Mouse (Mus musculus) left cerebral cortex, postnatal 25 days (tissue): Measurements from ENCODE around the gene Pgs1. TPM values are rescaled to one million over a fixed set of nuclear protein-coding genes. Genes with fewer than 3 reads are reported as not detected.

Experiments used
- DNase-seq, 2 experiments: peaks; one replicate each; pipeline ENCODE4 v3.0.0; 2022; ENCODE audit warnings: low spot score in 2 of 2, mixed read lengths in 1 of 2
- intact Hi-C: fragments of 180-260 bp; cut with DNase I; formaldehyde crosslinking; loops from one replicate; pipeline ENCODE4 v1.15.1; 2025
- total RNA-seq, 2 experiments: library from RNA; stranded (reverse); gene quantifications; 2 replicates each; pipeline ENCODE4 v1.2.3; 2021

Pgs1 gene
- total RNA-seq, 2 experiments from 2014 or later, result 85.6 to 88.1 TPM

DNA sequence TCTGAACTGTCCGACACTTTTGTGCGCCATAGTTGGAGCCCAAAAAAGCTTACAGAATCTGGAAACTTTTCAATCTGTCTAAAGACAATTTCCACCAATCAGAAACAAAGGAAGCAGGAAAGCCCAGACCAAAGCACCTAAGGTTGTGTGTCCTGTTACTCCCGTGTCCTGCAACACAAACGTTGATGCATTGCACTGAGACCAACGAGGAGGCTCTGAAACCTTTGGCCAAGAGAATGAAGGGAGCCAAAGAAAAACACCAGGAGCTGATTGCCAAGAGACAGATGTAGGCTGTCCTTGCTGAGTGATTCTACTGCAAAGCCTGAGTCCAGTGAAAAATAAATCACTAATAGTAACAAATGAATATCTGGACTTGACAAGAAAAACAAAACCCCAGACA lies 12.5 kb upstream of the Pgs1 start:
- DNase-seq, result no peak
- intact Hi-C loops, result no loop called here

DNA sequence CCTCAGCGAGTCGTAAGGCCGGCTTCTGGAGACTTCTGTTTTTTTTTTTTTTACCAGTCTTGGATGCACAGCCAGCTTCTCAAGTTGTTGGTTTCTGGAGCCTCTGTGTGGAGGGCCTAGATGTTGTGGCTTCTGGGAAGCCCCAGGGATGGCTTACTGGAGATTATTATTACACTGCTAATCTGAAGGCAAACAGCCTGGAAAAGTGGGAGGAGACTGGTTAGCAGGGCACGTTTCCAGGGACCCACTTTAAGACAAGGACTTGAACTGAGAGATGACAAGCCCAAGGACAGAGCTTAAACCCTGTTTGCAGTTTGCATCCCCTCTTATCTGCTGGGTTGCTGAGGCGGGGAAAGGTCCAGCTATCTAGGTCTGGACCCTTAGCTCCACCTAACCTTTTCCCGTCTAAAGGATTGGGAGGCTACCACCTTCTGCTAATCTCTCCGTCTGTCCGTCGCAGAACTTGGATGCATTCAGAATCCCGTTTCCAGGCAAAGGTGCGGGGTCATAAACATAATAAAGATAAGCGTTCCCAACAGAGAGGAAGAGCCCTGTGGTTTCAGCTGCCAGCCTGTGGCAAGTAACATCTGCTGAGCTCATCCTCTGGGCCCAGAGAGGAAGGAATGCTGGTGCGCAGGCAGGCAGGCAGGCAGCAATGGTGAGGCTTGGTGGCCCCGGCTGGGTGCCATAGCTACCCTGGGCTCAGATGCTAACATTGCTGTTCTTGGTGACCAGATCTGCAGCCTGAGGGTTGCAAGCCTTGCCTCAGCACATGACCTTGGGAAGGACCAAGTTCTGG lies 11.6 kb upstream of the Pgs1 start:
- no peak for DNase-seq
- intact Hi-C loops, result no loop called here

DNA sequence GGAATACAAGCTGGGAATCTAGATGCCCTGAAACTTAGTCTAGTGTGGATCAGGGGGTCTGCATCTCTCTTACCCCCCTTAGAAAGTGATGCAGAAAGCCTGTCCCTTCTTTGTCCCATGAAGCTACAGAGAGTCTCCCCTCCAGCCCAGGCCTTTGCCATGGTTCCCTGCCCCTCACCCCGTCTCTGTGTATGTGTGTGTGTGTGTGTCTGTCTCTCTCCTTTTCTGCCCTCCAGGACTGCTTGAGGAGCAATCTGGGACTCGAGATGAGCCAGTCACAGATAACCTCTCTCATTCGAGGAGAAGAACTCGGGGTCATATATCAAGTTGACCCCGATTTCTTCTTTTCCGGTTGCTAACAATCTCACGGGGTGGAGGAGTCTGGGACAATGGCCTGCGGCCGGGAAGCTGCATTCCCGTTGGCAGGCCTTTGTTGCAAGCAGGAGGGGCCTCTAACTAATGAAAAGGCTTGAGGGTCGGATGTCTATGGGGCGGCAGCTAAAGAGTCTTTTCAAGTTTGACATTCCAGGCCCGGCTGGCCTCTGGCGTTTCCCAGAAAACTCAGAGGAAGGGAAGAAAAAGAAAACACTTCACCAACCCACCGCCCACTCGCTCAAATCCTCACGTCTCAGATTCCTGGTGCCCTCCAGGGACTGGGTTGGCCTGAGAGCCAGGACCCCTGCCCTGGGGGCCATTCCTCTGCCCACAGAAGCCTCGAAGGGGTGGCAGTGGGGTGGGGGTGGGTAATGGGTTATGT lies 10.7 kb upstream of the Pgs1 start:
- intact Hi-C loops, result no loop called here
- no peak for DNase-seq

DNA sequence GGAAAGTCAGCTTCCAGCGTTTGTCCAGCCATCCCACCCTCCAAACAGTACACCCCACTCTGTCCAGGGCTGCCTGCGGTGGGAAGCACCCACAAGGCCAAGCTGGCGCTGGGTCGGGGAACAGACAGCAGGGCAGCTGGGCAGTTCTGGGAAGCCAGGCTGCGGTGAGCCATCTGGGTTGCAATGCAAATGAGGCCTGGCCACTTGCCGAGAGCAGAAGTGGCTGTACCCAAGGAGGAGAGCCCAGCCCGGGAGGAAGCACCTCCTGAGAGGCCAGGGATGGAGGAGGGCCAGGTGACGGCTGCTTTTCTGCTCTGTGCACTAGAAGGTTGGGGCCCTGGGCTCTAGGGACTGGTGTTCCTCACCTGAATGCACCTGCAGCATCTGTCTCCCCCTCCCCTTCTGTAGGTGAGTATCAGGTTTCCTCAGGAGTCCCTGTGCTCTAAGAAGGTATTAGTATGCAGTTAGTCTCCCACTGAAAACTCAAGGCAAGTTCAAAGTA lies 10.0 kb upstream of the Pgs1 start:
- intact Hi-C loops, result no loop called here

DNA sequence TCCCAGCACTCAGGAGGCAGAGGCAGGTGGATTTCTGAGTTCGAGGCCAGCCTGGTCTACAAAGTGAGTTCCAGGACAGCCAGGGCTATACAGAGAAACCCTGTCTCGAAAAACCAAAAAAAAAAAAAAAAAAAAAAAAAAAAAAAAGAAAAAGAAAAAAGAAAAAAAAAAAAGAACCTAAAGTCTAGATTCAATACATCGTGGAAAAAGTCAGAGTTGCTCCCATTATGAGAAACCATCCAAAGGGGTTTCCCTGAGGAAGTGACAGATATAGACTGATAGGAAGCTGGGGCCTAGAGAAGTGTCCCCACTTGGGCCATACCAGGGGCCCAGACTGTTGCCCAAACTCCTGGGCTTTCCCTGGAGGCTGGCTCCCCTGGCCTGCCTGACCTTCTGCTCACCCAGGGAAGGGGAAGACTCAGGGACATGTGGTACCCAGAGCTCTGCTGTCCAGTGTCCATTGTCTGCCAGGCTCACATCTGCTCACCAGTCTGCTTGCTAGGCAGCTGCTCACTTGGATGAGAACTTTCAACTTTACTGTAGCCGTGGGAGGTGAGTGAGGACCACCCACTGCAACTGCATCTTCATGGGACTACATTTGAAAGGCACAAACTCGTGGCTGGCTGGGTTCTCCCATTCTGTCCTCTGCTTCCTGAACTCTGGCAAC lies 8.3 kb upstream of the Pgs1 start:
- DNase-seq, result no peak
- intact Hi-C loops, result no loop called here

More for the DNA sequence above, 10.0 kb upstream of the Pgs1 start:
- peak in 1 of 2 experiments; percentile 48 for DNase-seq

DNA sequence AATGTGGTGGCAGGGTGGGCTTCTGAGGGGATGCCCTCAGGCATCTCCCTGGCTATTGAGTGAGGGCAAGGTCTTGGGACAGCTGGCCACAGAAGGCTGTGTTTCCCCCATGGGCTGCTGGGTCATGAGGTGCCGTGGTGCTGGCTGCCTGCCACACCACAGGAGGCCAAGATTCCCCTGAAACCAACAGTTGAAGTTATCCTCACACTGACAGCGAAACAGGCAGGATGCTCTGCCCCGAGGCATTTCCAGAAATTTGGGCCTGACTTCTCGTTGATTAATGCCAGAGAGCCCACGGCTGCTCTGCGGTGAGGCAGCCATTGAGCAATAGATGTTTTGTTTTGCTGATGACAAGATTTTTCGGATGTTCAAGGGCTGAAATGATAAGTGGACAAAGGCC lies 6.7 kb upstream of the Pgs1 start:
- intact Hi-C loops, result no loop called here
- no peak for DNase-seq

DNA sequence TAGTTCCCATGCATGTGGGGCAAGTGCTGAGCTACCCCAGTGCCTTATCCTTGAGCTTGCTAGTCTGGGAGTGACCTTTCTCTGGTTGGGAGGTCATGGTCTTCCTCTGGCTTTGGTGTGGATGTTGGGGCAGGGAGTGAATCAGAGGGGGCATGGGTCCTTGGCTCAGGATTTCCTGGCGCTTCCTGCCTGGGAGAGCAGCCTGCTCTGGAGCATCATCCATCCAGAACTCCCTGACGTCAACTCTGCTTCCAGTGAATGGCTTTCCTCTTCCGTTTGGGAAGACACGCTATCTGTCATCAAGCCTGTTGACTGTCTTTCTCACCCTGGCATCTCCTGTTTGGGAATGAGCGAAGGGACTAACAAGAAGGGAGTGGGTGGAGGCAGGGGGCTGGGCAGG lies 3.7 kb upstream of the Pgs1 start:
- intact Hi-C loops, result no loop called here
- DNase-seq, result no peak

DNA sequence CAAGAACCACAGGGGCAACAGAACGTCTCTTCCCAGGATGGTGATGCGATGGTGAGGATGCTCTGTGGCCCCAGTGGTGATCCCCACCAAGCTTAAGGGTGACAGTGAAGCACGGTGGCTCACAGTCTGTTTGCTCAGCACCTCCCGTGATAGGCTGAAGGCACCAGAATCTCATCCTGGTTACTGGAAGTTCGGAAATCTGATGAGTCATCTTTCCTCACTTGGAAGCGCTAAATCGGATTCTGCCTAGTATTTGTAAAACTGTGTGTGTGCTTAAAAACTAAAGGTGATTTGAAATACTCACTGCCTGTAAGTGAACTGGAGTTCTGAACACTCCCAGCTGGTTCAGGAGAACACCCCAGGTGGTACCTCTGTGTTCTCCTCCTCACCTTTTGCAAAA lies 2.3 kb upstream of the Pgs1 start:
- no peak for DNase-seq
- intact Hi-C loops, result no loop called here

DNA sequence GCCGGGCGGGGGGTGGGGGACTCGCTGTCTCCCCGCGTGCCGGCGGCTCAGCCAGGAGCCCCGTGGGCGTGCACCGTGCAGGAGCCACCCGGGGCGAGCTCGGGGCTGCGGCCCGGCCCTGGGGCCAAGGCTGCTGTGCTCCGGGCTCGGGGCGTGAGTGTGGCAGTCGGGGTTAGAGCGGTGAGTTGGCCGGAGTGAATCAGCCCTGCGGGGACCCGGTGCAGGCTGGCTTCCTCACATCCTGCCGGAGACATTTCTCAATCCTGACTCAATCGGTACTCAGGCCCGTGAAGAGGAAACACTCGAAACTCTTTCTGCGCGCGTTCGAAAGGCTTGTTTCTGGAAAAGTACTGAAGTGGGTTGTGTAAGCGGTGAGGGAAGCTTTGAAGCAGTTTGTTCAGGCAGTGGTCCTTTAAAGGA lies 950 bp downstream of the Pgs1 start:
- intact Hi-C loops, result no loop called here
- DNase-seq, result no peak

DNA sequence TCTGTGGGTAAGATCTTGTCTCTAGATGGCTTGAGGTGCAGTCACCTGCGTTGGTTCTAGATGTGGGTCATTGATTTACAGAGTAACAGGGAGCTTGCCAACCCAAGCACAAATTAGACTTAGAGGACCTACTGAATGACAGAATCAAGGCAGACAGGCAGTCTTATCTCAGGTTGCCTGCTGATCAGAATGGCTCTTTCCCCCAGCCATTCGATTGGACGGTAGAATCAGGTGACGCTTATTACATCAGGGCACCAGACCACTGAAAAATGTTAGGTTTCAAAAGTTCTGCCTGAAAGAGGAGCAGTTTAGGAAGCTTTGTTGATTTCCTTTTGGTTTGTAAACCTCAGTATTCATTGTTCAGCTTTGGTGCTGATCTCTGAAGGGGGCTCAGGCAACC lies 1.9 kb downstream of the Pgs1 start:
- intact Hi-C loops, result no loop called here
- no peak for DNase-seq

DNA sequence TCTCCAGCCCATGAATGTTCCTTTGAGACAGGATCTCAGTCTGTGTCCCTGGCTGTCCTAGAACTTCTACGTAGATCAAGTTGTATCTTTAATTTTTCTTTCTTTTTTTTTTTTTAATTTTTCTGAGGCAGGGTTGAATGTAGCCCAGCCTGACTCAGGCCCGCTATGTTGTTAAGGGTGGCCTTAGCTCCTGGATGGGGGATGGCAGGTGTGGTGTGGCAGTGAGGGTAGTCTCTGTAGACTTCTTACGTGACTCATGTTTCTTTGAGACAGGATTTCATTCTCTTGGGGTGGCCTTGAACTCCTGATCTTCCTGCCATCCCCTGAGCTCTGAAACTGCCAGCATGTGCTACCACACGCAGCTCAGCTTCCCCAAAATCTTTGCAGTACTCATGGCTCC lies 3.1 kb downstream of the Pgs1 start:
- DNase-seq, result no peak
- intact Hi-C loops, result no loop called here

DNA sequence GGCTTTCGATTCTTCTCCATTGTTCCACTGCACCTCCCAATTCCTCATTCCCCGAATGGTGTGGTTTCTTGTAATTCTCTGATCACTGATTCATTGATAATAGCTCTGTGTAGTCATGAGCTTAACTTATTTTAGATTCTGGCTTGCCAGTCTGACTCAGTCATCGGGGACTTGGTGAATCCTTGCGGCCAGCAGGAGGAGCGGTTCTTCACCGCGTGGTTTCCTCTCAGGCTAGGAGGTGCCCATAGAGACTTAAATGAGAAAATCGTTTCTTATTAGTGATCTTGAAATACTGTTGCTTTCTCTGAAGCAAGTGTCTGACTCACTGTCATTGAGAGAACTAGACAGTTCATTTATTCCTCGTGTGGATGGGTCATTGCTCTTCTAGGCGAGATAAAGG lies 3.8 kb downstream of the Pgs1 start:
- no peak for DNase-seq
- intact Hi-C loops, result no loop called here

DNA sequence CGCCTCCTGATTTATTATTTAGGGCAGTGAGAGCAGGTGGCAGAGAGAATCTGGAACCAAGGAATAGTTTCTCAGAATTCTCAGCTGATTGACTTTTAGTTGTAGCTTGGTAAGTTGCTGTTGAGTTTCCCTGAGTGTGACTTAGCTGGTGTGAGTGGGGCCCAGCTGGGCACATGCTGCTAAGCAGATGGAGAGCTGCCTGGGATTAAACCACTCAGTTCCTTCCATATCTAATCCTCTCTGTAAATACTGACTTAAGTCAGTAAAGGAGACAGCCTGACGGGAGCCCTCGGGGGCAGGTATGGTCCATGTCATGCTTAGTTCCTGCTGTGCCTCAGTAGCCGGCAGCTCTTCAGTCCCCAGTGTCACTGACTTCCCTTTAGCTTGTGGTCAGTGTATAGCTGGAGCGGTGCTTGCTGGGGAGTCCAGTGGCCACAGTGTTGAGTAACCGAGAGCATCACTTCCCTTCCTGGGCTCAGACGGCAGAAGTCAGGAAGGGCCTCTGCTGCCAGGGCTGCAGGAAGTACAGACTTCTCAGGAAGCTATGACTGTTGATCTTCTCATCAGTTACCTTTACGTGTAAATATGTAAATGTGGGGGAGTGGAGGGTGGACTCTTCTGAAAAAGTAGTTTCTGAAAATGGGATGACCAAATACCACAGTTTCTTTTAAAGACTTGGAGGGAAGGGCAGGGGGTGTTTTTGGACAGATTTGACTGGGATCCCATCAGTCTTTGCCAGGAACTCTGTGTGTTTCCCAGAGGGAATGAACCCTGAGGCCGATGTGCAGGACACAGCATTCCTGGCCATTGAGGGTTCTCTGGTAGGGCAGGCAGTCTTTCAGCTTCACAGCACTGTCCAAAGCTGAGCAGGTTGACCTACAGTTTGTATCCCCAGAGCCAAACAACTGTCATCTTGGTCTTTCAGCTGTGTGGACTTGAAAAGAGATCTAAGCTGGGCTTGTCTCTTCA lies 5.7 kb downstream of the Pgs1 start:
- intact Hi-C loops, result no loop called here
- peak in 1 of 2 experiments; percentile 49 for DNase-seq

DNA sequence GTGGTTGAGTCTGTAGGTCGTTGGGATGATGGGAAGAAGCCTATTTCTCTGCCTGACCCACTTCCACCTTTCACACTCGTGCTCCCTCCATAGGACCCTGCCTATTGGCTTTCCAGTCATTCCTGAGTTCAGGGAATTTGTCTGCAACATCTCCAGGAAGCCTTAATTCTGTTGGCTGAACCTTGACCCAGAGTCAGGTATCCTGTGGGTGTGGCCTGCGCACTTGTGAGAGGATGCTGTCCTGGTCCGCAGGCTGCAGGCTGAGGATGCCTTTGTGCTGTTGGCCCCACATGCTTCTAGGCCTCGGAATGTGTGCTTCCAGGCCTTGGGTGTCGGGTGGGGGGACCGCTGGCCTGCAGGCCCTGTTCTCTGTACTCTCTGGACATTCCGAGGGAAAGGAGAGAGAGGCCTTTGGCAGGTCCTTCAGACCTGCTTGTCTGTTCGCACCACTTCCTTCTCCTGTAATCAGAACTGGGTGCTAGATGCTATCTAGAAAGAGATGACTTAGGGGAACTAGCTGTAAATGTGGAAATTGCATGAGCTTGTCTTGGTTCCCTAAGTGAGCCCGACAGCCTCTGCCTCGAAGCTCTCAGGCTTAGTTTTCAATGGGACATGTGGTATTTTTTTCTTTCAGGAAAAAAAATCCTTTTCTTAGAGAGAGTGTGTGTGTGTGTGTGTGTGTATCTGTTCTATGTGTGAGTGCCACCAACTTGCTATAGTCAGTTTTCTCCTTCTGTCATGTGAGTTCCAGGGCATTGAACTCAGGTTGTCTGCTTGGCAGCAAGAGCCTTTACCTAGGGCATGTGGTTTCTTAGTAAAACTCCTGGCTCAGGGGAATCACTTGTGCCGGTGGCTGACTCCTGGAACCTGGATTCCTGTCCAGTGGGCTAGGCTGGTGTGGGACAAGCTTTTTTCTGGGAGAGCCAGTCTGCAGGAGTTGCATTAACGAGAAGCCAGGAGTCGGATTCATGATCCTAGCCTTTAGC lies 7.4 kb downstream of the Pgs1 start:
- DNase-seq, result no peak
- intact Hi-C loops, result no loop called here

DNA sequence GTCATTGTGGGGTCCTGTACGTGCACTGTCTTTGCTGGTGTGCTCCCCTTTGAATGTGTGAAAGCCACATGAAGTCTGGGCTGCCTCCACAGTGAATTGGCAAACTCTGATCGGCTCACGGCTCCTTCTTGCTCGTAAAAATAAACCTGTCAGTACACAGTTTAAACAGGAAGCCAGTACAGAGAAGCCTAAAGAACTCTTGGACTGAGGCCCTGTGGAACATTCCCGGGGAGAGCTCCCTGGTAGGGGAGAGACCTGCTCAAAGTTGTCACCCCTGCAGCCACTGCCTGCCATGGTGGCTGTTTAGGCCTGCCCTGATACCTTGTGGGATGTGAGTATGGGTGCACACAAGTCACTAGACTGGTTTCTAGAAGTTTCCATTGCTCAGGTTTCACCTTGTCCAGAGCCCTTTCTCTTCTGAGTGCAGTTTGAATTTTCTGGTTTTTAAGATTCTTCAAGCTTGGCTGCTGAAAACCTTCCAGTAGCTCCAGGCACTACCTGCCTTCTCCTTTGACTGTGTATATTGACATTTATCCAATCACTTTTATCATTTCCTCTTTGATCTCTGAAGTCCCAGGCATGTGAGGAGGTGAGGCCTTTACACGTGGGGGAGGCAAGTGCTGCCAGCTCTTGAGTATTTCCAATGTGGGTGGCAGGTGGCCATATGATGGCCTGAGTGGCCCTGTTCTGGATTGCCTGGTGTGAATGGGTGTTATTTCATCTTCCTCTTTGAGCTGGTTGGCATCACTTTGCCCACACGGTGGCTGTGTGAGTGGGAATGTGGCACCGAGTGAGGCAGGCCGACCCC lies 8.4 kb downstream of the Pgs1 start:
- intact Hi-C loops, result no loop called here
- peak in 1 of 2 experiments; percentile 66 for DNase-seq

DNA sequence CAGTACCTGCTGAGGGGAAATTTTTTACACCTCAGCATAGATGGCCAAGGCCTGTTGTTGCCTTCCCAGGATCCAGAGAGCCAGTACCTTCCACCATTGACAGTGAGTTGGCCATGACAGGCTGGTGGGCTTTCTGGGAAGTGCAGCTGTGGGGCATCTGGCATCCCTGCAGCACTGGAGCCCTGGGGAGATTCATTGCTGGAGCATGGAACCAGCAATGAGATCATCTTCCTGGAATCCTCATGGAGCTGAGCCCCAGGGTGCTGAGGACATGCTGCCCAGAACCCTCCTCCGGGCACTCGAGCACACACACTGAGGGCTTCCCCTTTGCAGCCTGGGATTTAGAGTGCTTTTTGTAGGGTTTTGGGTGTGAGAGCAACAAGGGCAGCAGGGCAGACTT lies 9.2 kb downstream of the Pgs1 start:
- DNase-seq, result no peak
- intact Hi-C loops, result no loop called here

DNA sequence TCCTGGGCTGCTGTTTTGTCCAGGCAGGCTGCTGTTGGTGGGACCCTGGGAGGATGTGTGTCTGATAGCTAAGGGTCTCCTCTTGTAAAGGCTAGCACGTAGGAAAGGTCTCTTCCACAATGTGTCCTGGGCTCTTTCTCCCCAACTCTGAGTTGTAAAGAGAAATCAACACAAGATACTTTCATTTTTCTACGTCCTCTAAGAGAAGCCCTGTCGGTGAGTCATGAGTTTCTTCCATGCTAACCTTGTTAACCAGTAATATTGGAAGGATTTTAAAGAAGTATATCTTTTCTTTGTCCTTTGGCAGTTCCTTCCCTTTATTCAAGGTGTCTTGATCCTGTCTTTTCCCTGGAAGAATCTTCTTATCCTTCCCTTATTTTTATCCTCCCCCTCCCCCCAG lies 9.6 kb downstream of the Pgs1 start:
- DNase-seq, result no peak
- intact Hi-C loops, result no loop called here
